Mouse (Mus musculus) kidney, postnatal 25 days (tissue): ENCODE data around the gene Msi2.

ENCODE experiments used
- DNase-seq, 2 experiments: peaks; one replicate each; pipeline ENCODE4 v3.0.0; 2021; ENCODE audit warnings: mixed read lengths in 2 of 2

The Msi2 gene

DNA sequence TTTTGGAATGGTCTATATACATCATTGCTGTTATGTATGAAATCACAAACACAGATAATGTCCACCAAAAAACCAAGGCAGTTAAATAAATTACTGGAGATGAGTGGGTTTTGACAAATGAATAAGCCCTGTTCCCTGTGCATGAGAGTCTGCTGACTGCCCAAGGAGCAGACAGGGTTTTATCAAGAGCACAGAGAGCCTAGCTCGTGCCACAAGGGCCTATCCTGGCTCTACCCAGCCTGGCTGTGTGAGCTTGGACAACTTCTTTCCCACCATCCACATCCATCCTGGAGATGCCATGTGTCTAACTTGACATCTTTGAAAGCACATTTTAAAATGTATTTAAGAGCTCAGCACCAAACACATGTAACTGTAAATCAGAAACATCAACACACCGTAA is 132.4 kb downstream of the Msi2 start:
- DNase-seq, result no peak

DNA sequence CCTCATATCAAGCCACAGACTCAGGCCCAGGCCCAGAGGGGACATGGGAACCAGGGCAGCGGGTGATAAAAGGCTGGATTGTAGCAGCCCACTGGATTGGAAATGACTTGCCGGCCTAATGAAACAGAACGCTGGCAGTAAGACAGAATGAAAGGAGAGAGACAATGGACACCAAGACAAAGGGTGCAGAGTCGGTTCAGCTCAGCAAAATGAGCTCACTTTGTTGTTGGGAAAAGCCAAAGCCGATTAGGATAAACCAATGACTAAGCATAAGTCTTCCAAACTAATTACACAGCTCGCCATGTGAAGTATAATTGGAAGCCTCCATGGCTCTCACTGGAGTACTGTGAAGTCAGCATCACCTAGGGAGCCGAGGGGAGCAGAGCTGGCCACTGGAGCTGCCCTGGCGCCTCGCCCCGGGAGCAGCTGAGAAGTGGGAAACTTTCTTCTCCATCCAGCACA is 133.1 kb downstream of the Msi2 start:
- DNase-seq, result no peak

DNA sequence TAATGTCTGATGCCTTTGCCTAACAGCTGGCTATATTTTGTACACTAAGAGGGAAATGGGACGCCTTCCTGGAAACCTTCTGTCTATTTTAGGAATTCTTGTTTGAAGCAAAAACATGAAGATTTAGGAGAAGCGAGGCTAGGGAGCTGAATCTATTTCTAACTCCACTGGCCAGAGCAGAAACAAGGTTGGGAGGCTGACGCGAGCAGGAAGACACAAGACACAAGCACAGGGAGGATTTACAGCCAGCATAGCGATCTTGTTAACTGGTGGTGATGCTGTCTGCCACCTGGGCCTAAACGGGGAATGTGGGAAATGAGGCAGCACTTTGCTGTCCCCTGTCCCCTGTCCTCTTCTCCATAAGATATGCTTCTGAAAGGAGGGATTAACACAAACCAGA is 134.4 kb downstream of the Msi2 start:
- peak in 1 of 2 experiments; percentile 58 for DNase-seq

DNA sequence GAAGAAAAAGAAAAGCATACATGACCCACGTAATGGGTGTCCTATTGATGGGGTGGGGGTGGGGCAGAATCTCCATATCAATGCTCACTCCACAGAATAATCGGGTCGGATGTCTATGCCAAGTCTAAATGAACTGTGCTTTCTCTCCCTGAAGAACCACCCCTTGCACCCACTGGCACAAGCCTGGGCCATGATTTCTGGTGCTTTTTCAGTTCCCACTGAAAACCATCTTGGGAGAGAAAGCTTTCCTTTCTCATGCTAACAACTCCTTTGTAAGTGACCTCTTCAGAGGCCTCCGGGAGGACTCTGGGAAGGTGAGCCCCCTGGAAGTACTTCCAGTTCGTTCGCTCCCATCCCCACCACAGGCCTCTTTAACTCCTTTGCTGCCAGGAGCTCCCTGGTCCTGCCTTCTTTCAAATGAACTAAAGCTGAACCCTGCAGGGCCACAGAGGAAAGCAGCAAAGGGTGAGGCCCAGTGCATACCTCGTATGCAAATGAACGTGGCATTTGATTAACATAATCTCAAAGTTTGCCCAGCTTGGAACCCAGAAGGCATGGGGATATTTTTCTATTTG is 135.0 kb downstream of the Msi2 start:
- no peak for DNase-seq

DNA sequence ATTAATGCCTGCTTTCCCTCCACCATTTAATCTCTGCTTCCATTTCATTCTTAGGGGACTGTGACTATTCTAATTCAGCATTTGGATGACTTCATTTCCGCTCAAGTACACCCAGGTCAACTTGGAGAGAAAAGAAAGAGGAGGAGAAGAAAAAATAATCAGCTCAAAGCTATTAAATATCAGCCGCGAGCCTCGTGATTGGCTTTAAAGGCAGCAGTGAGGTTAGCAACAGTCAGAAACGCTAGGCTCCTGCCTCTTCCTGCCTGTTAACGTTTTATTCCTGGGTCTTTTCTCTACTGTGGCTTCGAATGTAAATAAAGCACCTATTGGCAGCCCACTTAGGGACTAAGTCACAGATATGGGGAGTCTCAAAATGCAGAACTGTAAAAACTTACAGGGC is 135.5 kb downstream of the Msi2 start:
- DNase-seq, result no peak

DNA sequence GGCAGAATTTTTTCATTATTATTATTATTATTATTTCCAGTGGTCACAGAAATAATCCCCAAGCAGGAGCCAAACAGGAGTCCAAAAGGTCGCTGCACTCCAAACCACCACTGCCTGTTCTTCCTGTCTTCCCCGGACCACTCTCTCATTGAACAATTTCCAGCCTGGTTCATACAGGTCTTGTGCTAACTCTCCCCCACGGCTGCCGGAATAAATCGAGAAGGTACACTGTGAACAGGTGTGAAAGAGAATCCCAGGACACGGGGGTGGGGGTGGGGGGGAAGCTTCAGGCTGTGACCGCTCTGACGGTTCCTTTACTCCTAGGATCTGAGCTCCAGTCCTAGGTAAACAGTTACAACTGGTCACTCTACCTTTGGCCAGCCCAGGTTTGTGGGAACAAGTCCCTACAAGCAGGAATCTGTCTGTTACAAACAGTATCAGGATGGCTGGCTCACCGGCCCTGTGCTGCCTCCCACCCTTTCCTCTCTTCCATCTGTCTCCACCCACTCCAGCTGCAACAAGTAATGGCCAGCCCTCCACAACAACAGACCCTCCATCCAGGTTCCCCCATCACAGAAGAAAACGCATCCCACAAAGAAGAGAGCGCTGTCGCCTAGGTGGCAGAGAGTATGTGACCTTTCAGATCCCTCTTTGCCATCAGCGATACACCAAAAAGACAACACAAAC is 136.1 kb downstream of the Msi2 start:
- peak in 1 of 2 experiments; percentile 68 for DNase-seq

DNA sequence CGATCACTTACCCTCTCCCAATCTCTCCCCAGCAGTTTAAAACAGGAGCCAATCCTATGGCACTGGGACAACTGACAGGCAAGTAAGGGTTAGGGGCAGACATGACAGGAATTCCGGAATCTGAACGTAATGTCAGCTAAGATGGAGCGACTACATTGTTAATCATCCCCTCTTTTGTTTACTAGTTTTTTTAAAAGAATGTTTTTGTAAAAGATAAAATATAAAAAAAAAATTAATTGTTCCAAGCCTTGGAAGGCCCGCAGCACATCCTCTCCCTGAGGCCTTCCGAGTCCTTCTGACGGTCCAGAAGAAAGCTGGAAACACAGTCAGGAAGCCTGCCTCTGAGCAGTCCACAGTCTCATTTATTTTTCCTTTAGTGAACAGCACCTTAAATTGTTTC is 136.9 kb downstream of the Msi2 start:
- DNase-seq, result no peak

DNA sequence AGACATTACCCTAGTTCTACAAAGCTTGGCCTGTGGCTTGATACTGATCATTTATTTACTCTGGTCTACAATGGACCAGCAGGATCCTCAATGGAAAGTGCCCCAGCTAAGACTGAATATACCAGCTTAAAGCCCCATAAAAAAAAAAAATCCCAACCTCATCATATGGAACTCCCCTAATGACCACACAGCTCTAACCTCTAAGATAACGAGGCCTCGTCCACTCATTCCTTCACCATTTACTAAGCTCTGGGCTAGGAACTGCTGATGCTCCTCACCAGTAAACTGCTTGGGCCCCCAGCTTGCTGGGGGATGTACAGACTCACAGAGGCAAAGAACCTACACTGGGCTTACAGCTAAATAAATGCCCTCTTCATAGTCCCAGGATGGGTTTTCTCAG is 139.6 kb downstream of the Msi2 start:
- DNase-seq, result no peak

DNA sequence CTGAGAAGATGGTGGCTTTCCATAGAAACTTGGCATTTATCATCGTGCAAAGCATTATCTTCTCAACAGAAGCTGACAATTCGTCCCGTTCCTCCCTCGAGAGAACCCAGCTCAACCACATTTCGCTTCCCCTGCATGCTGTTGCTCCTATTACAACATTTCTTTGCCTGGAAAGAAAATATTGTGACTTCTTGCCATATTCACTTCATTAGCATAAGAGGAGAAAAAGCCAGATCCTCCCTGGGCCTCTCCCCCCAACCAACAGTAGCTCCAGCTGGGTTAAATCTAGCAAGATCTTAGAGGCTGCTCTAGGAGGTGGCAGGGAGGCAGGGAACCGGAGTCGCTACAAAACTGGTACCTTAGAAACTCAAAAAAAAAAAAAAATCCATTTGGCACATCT is 141.2 kb downstream of the Msi2 start:
- DNase-seq, result no peak

DNA sequence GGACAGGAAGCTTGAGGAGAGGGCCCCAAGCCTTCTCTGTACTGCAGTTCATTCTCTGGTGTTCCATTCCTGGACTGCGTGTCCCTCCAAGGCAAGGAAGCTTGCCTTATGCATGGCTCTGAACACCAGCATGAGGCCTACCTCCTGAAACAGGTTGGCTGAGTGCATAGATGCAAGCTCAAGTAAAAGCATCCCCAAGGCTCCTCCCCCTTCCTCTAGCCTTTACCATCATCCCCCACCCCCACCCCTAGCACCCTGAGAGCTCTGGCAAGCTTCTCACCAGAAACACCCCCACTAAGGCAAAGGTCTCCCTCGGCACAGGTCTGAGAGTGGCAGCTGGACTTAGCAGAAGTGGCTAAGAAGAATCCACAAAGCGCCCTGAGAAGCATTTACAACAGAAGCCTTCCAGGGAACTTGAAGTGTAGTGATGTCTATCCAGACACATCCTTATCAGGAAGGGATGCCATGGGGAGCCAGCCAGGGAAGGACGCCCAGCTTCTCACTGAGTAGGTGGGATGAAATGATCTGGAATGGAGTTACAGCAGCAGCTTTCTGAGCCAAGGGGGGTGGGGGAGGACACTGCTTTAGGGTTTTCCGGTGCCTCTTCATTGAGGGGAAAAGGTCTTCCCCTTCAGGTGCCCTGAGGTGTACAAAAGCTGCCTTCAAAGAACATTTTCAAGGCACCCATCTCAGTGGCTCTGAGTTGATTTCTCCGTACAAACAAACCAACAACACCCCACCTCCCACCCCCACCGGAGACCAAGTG is 141.9 kb downstream of the Msi2 start:
- no peak for DNase-seq

DNA sequence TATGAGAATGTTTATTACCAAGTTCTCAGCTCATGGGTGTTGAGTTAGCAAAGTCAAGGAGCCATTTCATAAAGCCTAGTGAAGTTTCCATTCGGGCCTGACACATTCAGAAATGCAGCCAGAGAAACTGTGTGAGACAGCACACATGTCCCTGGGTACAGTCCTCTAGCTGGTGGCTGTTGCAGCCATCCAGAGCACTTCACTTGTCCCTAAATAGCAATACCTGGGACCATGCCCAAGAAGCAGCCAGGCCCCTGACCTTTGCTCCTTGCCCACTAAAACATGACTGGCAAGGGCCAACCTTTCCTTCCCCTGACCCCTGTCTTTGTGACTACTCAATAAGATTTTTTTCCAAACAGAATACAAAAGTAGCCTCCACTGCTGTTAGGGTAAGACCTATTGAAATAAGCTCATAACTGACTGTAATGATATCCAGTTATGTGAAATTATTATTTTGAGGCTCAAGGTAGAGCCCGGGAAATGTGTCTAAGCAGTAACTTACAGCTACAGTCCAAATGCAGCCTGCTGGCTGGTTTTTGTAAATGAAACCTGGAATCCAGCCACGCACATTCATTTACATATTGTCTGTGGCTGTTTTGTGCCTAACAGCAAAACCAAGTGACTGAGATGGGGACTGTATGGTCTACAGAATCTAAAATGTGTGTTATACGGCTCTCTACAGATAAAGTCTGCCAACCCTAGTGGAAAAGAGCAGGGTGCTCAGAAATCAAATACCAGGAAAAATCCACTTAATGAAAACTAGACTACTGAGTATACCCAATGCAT is 143.5 kb downstream of the Msi2 start:
- peak; percentile 60 to 79 for DNase-seq

DNA sequence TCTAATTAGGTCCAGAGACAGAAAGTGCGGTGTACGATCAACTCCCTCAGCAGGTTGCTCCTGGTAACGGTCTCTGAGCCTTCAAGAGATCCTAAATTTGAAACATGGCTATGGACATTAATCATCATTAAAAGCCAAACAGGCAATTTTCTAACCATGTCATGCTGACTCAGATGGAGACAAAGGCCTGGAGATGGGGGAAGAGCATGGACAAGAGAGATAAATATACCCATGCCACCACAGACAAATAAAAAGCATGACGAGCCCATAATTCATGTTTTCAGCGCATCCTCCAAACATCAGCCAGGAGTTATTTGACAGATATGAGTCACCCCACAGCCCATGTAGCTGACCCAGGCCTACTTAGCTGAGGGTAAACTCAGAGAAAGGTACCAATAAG is 145.3 kb downstream of the Msi2 start:
- no peak for DNase-seq

DNA sequence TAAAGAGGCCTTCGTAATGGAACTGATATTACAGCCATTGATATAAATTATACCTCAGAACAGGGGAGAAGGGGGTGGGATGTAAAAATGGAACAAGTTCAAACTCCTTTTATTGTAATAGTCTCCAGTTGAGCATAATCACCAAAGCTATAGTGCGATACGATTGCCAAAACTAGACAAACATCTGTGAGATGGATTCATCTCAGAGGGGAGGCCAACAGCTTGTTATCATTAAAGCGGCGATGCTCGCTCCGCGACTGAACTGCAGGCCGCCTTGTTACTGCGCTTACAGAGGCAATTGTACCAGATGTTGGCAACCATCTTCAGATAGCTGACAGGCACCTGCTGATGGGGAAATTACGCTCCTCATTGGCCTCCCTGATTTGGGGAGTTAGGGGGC is 145.9 kb downstream of the Msi2 start:
- no peak for DNase-seq

DNA sequence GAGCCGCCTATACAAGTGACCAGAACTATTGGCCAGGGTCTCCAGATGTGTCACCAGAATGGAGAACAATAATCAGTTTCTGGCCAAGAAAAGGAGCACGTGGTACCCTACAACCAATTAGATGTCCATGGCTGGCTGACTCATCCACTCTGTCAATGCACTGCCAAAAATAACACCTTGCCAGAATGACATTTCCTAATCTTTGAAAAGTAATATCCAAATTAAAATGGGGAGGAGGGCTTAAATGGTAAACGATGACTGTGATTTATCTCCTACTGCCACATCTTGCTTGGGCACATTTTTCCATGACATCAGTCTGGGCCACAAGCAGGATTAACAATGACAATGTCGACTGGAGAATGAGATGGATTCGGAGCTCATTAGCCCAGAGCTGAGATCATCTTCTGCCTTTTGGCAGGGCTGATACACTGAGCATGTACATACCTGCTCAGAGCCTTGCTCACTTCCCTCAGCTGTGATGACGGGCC is 147.6 kb downstream of the Msi2 start:
- no peak for DNase-seq

DNA sequence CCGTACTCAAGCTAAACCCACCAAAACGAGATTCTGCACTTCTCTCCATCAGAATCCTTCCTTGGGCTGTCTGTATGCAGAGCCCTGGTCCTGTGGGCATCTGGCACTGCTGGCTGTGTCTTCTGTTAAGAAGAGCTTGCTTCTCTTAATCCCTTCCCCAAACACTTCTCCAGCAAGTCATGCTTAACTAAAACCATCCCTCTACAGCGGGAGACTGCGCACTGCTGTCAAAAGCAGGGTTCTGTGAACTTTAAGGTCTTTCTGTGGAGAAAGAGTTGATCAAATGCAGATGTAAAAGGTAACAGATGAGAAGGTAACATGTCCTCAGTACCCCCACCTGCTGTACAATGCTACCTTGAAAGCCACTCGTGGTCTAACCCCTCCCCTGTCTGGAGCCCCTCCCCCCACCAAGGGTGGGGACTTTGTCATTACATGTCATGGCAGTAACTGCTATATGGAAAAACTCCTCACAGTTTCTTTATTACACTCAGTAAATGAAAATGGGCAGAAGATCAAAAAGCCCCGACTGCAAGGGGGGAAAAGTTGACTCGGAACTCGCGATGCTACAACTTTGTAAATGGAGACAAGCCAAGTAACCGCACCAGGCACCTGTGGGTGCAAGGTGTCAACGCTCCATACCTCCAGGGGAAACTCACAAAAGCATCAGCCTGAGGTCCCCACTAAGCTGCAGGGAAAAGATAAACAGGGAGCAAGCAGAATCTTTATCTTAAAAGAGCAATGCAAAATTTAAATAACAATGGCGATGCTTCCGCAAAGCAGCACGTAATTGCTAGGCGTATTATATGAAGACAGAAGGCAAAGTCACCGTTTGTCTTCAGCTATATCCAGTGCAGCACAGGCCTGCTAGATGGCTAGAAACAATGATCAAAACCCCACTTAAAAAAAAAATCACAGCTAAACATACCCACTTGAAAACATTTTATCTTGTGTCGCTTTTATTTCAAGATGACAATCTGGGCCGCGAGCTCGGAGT is 151.4 kb downstream of the Msi2 start:
- peak in 1 of 2 experiments; percentile 26 for DNase-seq

DNA sequence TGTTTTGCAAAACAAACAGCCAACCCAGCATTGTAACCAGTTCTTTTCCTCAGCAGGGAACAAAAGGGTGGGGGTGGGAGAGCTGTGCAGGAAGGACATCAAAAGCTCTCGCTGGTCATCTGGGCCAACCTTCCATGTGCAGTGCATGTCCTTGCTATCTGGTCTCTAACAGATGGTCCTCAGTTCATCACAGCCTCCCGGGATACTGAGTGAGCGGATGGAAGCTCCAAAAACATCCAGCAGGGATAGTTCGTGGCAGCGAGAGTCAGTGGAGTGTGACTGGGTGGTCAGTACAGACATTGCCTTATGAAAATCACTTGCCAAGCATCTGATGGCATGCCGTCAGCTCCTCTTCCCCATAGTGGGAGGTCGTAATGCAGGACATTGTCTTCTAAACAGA is 153.5 kb downstream of the Msi2 start:
- DNase-seq, result peak in 1 of 2 experiments; percentile 9

DNA sequence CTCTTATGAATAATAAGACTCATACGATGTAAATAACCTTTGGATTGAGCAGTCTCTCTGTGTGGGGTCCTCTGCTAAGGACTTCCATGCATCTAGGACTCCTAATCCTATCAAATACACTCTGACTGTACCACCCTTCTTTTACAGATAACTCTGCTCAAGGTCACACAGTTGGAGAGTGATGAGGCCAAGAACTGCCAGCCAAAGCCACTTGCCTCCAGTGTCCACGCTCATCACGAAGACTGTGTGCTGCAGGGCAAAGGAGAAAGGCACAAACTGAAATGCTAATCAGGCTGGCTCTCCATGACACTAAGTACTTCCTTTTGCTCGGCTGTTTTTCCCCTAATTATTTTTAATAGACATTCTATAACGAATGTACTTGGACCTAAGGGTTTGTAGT is 153.9 kb downstream of the Msi2 start:
- peak in 1 of 2 experiments; percentile 14 for DNase-seq

DNA sequence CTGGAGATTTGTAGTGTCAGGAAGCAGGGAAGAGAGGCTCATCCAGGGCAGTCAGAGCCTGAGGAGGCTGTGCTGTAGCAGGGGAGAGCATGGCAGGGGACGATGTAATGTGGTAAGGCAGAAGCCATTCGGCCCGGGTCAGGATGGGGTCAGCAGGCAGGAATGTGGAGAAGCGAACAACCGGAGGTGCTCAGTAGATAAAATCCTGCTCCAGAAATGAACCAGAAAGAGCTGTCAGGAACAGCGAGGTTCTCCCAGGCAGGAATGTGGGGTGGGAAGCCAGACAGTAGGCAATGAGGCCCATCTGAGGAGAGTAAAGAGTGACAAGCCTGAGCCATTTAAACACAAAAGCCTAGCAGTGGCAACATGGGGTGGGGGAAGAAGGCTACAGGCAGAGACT is 157.1 kb downstream of the Msi2 start:
- DNase-seq, result no peak

DNA sequence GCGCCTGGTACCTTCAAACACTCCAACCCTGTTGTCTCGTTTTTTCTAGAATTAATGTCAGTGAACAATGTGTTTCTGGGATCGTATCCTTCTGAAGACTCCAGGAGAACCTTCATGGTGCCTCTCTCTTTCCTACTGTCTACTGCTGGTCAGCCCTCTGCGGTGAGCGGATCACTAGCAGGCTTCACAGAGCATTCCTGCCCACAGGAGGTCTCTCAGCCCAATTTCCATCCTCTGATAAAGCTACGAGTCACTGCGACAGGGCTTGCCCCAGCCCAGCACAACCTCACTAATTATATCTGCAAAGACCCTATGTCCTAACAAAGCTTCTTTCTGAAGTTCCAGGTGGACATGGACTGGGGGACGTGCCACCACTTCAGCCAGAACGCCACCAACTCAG is 157.7 kb downstream of the Msi2 start:
- DNase-seq, result no peak

DNA sequence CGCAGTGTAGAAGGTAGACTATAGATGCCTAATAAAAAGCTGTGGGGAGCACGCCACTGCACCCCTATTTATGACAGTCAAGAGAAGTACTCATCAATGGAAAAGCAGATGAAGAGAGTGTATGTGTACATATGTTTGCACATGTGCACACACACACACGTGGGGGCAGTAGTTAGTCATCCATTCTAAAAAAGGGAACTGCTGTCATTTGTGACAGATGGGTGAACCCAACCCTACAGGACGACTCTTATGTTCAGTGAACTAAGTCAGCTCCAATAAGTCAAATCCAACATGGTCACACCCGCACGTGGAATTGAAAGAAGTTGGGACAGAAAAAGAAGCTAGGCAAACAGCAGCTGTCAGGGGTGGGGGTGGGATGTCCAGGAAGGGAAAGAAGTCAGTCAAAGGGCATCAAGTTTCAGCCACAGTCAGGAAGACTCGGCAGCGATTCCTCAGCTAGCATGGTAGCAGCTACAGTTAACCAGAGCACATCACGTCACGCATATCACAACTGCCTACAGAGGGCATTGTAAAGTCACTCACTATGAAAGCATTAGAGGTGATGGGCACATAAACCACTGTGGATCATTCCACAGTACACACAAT is 158.8 kb downstream of the Msi2 start:
- no peak for DNase-seq

DNA sequence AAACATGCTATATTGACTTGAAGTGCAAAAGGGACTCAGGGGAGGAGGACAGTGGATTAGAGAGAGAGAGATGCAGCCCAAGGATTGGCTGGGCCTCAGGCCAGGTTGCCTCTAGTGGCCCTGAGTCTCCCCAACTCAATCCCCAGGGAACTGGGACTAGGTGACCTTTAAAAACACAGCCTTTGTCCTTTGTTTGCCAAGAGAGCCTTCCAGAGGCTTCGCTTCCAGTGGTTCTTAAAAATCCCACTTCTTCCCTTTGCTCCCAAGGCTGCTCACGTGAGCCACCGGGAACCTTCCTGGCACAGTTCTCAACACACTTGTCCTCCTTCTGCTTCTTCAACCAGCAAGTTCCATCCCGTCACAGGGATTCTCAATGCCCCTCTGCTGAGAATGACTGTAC is 159.6 kb downstream of the Msi2 start:
- peak; percentile 55 to 76 for DNase-seq
